Mouse (Mus musculus): ENCODE results near the gene Nyap2. TPM values are rescaled to one million over a fixed set of nuclear protein-coding genes. Genes with fewer than 3 reads are reported as not detected.
A peak's percentile ranks its signal among the peaks of the same experiment; 100 is the strongest.

Nyap2 gene
- total and polyA plus RNA-seq, 3 experiments, result not detected

- peak; percentile 78 for DNase-seq (ENCODE audit: extremely low read depth)
- H3K36me3 ChIP-seq (replicated peaks in 1 of 2; ENCODE audit: control insufficient read depth in 1 of 2, insufficient read depth in 1 of 2, low read length in 1 of 2), result no peaks in the 10 kb centered on the region
- in situ Hi-C loops (cut with MboI; ENCODE audit: low pct_ligation_motif_present, low pct_unique_long_range_greater_than_20kb, low sequenced_read_pairs), result loop anchor here (25.0 kb wide), 1 partner anchor 984 kb away; the partner anchor contains the start of gene Irs1
- no peaks in the 10 kb centered on the region for H3K27me3 ChIP-seq (replicated peaks)
- H3K27ac ChIP-seq (ENCODE audit: insufficient read depth, low read depth), result no peak overlapping the region
- H3K9me3 ChIP-seq (replicated peaks; ENCODE audit: low read length), result no peaks in the 10 kb centered on the region
- H3K79me2 ChIP-seq (replicated peaks; ENCODE audit: control insufficient read depth, extremely low read depth, insufficient read depth, poor library complexity, severe bottlenecking), result no peaks in the 10 kb centered on the region
- no peak overlapping the region for H3K9ac ChIP-seq (ENCODE audit: insufficient read depth, low read depth)
- H3K4me1 ChIP-seq (ENCODE audit: control insufficient read depth in 1 of 2, insufficient read depth in 2 of 2), result peaks cover 0 to 27% of the 10 kb centered on the region in 2 experiments; a peak in 2 of 4 replicates
- no peak overlapping the region for H3K4me2 ChIP-seq (ENCODE audit: insufficient read depth, low read depth, poor library complexity, severe bottlenecking)
- TF ChIP-seq TBP (conservative IDR thresholded peaks at IDR 0.05; ENCODE audit: low read depth, low read length) (no peak), CTCF (conservative IDR thresholded peaks at IDR 0.05 in 1 of 2, IDR thresholded peaks at IDR 0.05 in 1 of 2; ENCODE audit: low read depth in 2 of 2, low read length in 2 of 2) (peak in 1 of 2 experiments; percentile 58; a peak in 2 of 4 replicates), RAD21 (IDR thresholded peaks at IDR 0.05; ENCODE audit: low read depth, low read length) (peak; percentile 42)
- no peak overlapping the region for H3K4me3 ChIP-seq (replicated peaks in 1 of 3; ENCODE audit: low read depth in 2 of 3, low read length in 2 of 3, poor library complexity in 1 of 3)
- dilution Hi-C loops (cut with MboI; ENCODE audit: extremely low pct_ligation_motif_present, extremely low pct_unique_long_range_greater_than_20kb, low sequenced_read_pairs), result no loop called here
These were observed 226.6 kb downstream of the Nyap2 start for GRCm38 (mm10) chr1:81303389-81303788.

- DNase-seq (ENCODE audit: extremely low read depth), result no peak
- dilution Hi-C loops (cut with MboI; ENCODE audit: extremely low pct_ligation_motif_present, extremely low pct_unique_long_range_greater_than_20kb, low sequenced_read_pairs) (no loop called here), in situ Hi-C loops (cut with MboI; ENCODE audit: low pct_ligation_motif_present, low pct_unique_long_range_greater_than_20kb, low sequenced_read_pairs) (loop anchor here (25.0 kb wide), 1 partner anchor 980 kb away; the partner anchor contains the start of gene Irs1)
- peak; percentile 22 to 41; a peak in 3 of 4 replicates for TF ChIP-seq CTCF (conservative IDR thresholded peaks at IDR 0.05 in 1 of 2, IDR thresholded peaks at IDR 0.05 in 1 of 2; ENCODE audit: low read depth in 2 of 2, low read length in 2 of 2)
- no peak for TF ChIP-seq MAX (IDR thresholded peaks at IDR 0.05; ENCODE audit: low read length)
- Histone ChIP-seq H3K4me3 (replicated peaks in 1 of 3; ENCODE audit: low read depth in 2 of 3, low read length in 2 of 3, poor library complexity in 1 of 3) (no peak overlapping the region), H3K4me2 (ENCODE audit: insufficient read depth, low read depth, poor library complexity, severe bottlenecking) (no peak overlapping the region), H3K4me1 (ENCODE audit: control insufficient read depth in 1 of 2, insufficient read depth in 2 of 2) (peaks cover 0 to 27% of the 10 kb centered on the region in 2 experiments; a peak in 2 of 4 replicates), H3K9ac (ENCODE audit: insufficient read depth, low read depth) (no peak overlapping the region), H3K79me2 (replicated peaks; ENCODE audit: control insufficient read depth, extremely low read depth, insufficient read depth, poor library complexity, severe bottlenecking) (no peaks in the 10 kb centered on the region), H3K27ac (ENCODE audit: insufficient read depth, low read depth) (no peak overlapping the region), H3K9me3 (replicated peaks; ENCODE audit: low read length) (no peaks in the 10 kb centered on the region), H3K36me3 (replicated peaks in 1 of 2; ENCODE audit: control insufficient read depth in 1 of 2, insufficient read depth in 1 of 2, low read length in 1 of 2) (no peaks in the 10 kb centered on the region), H3K27me3 (replicated peaks) (no peaks in the 10 kb centered on the region)
These were observed 230.7 kb downstream of the Nyap2 start for GRCm38 (mm10) chr1:81307407-81307806.

GRCm38 (mm10) chr1:81307934-81308333, 231.2 kb downstream of the Nyap2 start:
- H3K9me3 ChIP-seq (replicated peaks; ENCODE audit: low read length), result no peaks in the 10 kb centered on the region
- TF ChIP-seq IRF4 (IDR thresholded peaks at IDR 0.05; ENCODE audit: low read depth, low read length) (no peak), CTCF (conservative IDR thresholded peaks at IDR 0.05 in 1 of 2, IDR thresholded peaks at IDR 0.05 in 1 of 2; ENCODE audit: low read depth in 2 of 2, low read length in 2 of 2) (peak in 1 of 2 experiments; percentile 14; a peak in 1 of 4 replicates)
- no peaks in the 10 kb centered on the region for H3K79me2 ChIP-seq (replicated peaks; ENCODE audit: control insufficient read depth, extremely low read depth, insufficient read depth, poor library complexity, severe bottlenecking)
- no peak overlapping the region for H3K27ac ChIP-seq (ENCODE audit: insufficient read depth, low read depth)
- H3K27me3 ChIP-seq (replicated peaks), result no peaks in the 10 kb centered on the region
- in situ Hi-C loops (cut with MboI; ENCODE audit: low pct_ligation_motif_present, low pct_unique_long_range_greater_than_20kb, low sequenced_read_pairs) (loop anchor here (25.0 kb wide), 1 partner anchor 979 kb away; the partner anchor contains the start of gene Irs1), dilution Hi-C loops (cut with MboI; ENCODE audit: extremely low pct_ligation_motif_present, extremely low pct_unique_long_range_greater_than_20kb, low sequenced_read_pairs) (no loop called here)
- no peak overlapping the region for H3K9ac ChIP-seq (ENCODE audit: insufficient read depth, low read depth)
- no peaks in the 10 kb centered on the region for H3K36me3 ChIP-seq (replicated peaks in 1 of 2; ENCODE audit: control insufficient read depth in 1 of 2, insufficient read depth in 1 of 2, low read length in 1 of 2)
- H3K4me3 ChIP-seq (replicated peaks in 1 of 3; ENCODE audit: low read depth in 2 of 3, low read length in 2 of 3, poor library complexity in 1 of 3), result no peak overlapping the region
- H3K4me1 ChIP-seq (ENCODE audit: control insufficient read depth in 1 of 2, insufficient read depth in 2 of 2), result peaks cover 0 to 21% of the 10 kb centered on the region in 2 experiments; a peak in 2 of 4 replicates
- DNase-seq (ENCODE audit: extremely low read depth), result no peak
- no peak overlapping the region for H3K4me2 ChIP-seq (ENCODE audit: insufficient read depth, low read depth, poor library complexity, severe bottlenecking)
